Mouse (Mus musculus): ENCODE results near the gene Rad51c.
"Not testable (repeated sequence)": the region's sequence is repeated elsewhere in the genome, so short reads cannot be mapped to it uniquely, and the experiment has no call there.

GRCm38 (mm10) chr11:87431813-87432212, 27.1 kb upstream of the Rad51c start:
- TF ChIP-seq GATA1 (IDR thresholded peaks at IDR 0.05; ENCODE audit: borderline replicate concordance, low read length); FLI1 (IDR thresholded peaks at IDR 0.05; ENCODE audit: low read length): not testable (repeated sequence)

Data from megakaryocyte, embryonic 14.5 days (primary cell).